Mouse (Mus musculus): Measurements from ENCODE around the gene Comp. TPM values are rescaled to one million over a fixed set of nuclear protein-coding genes. Genes with fewer than 3 reads are reported as not detected.

Comp gene
- polyA plus RNA-seq (2015; fragmentation: Nextera tagmentation; extraction: Ambion mirVana): 0.22 and 0.28 TPM in 2 replicates

- Histone ChIP-seq H3K36me3 (no peaks in the 10 kb centered on the region), H3K27me3 (replicated peaks) (peaks cover 72% of the 10 kb centered on the region), H3K27ac (no peak within 1 kb of the TSS), H3K4me3 (replicated peaks) (peak within 1 kb of the TSS; percentile 37), H3K4me1 (peaks cover 35% of the 10 kb centered on the region), H3K4me2 (peak within 1 kb of the TSS; percentile 68), H3K9ac (no peak within 1 kb of the TSS), H3K9me3 (no peaks in the 10 kb centered on the region)
- ATAC-seq (ENCODE audit: insufficient read depth, low FRiP score, low read depth): no peak
- WGBS: 4% methylated on average over 47 of the region's 47 CpGs
Measured at GRCm38 (mm10) chr8:70373397-70374317, at the start of gene Comp. Gene Comp (plus strand): TSS chr8:70373558.

- 93% methylated on average over 3 of the region's 3 CpGs for WGBS
- no peaks in the 10 kb centered on the region for H3K9me3 ChIP-seq
Measured at GRCm38 (mm10) chr8:70323716-70324115, 49.6 kb upstream of the Comp start.

GRCm38 (mm10) chr8:70327512-70327911, 45.8 kb upstream of the Comp start:
- 89% methylated on average over 6 of the region's 6 CpGs for WGBS
- H3K4me1 ChIP-seq: no peaks in the 10 kb centered on the region; the same call in 1 of the 2 replicates
- H3K27me3 ChIP-seq (replicated peaks): no peaks in the 10 kb centered on the region
- H3K4me3 ChIP-seq (replicated peaks): no peak overlapping the region
- no peak for ATAC-seq (ENCODE audit: insufficient read depth, low FRiP score, low read depth)
- no peak overlapping the region for H3K4me2 ChIP-seq
- H3K9me3 ChIP-seq: no peaks in the 10 kb centered on the region
- H3K9ac ChIP-seq: no peak overlapping the region
- H3K36me3 ChIP-seq: peaks cover 13% of the 10 kb centered on the region
- no peak overlapping the region for H3K27ac ChIP-seq

More at GRCm38 (mm10) chr8:70323716-70324115, 49.6 kb upstream of the Comp start:
- Histone ChIP-seq H3K27ac (no peak overlapping the region), H3K27me3 (replicated peaks) (no peaks in the 10 kb centered on the region), H3K4me2 (no peak overlapping the region), H3K4me3 (replicated peaks) (no peak overlapping the region), H3K36me3 (no peaks in the 10 kb centered on the region), H3K9ac (no peak overlapping the region), H3K4me1 (no peaks in the 10 kb centered on the region)
- no peak for ATAC-seq (ENCODE audit: insufficient read depth, low FRiP score, low read depth)

- Histone ChIP-seq H3K9me3 (no peaks in the 10 kb centered on the region), H3K9ac (no peak within 1 kb of the TSS), H3K4me3 (replicated peaks) (no peak within 1 kb of the TSS), H3K27ac (no peak within 1 kb of the TSS), H3K4me1 (no peaks in the 10 kb centered on the region; the same call in 1 of the 2 replicates), H3K36me3 (peaks cover 30% of the 10 kb centered on the region), H3K4me2 (peak within 1 kb of the TSS; percentile 22), H3K27me3 (replicated peaks) (no peaks in the 10 kb centered on the region)
- 32% methylated on average over 14 of the region's 14 CpGs for WGBS
- ATAC-seq (ENCODE audit: insufficient read depth, low FRiP score, low read depth): no peak
Measured at GRCm38 (mm10) chr8:70329124-70329834, 44.1 kb upstream of the Comp start, which contains the start of gene Gdf1. Gene Gdf1 (plus strand): TSS chr8:70329817.

GRCm38 (mm10) chr8:70329835-70330740, 43.3 kb upstream of the Comp start:
- 19% methylated on average over 45 of the region's 45 CpGs for WGBS
- Histone ChIP-seq H3K27ac (no peak overlapping the region), H3K4me2 (peak overlapping the region; percentile 22), H3K9me3 (no peaks in the 10 kb centered on the region), H3K27me3 (replicated peaks) (no peaks in the 10 kb centered on the region), H3K9ac (no peak overlapping the region), H3K36me3 (peaks cover 38% of the 10 kb centered on the region), H3K4me3 (replicated peaks) (no peak overlapping the region), H3K4me1 (no peaks in the 10 kb centered on the region; the same call in 1 of the 2 replicates)
- ATAC-seq (ENCODE audit: insufficient read depth, low FRiP score, low read depth): peak; percentile 16; the same call in 1 of the 2 replicates

- Histone ChIP-seq H3K4me1 (no peaks in the 10 kb centered on the region; the same call in 1 of the 2 replicates), H3K36me3 (peaks cover 45% of the 10 kb centered on the region), H3K27me3 (replicated peaks) (no peaks in the 10 kb centered on the region), H3K27ac (no peak overlapping the region), H3K9ac (no peak overlapping the region), H3K4me3 (replicated peaks) (no peak overlapping the region), H3K4me2 (peak overlapping the region; percentile 22), H3K9me3 (no peaks in the 10 kb centered on the region)
- 38% methylated on average over 53 of the region's 53 CpGs for WGBS
- ATAC-seq (ENCODE audit: insufficient read depth, low FRiP score, low read depth): peak; percentile 61
Measured at GRCm38 (mm10) chr8:70330741-70331364, 42.5 kb upstream of the Comp start.

- 77% methylated on average over 19 of the region's 19 CpGs for whole genome bisulfite sequencing
- ATAC-seq (ENCODE audit: insufficient read depth, low FRiP score, low read depth): no peak
- peaks cover 52% of the 10 kb centered on the region for H3K36me3 ChIP-seq
Measured at GRCm38 (mm10) chr8:70331526-70331925, 41.8 kb upstream of the Comp start.

GRCm38 (mm10) chr8:70332070-70332877, 41.1 kb upstream of the Comp start:
- Histone ChIP-seq H3K4me2 (no peak overlapping the region), H3K27me3 (replicated peaks) (no peaks in the 10 kb centered on the region), H3K4me1 (no peaks in the 10 kb centered on the region; the same call in 1 of the 2 replicates), H3K9me3 (no peaks in the 10 kb centered on the region), H3K36me3 (peaks cover 60% of the 10 kb centered on the region), H3K9ac (no peak overlapping the region), H3K27ac (no peak overlapping the region), H3K4me3 (replicated peaks) (no peak overlapping the region)
- peak; percentile 65 for ATAC-seq (ENCODE audit: insufficient read depth, low FRiP score, low read depth)
- 29% methylated on average over 41 of the region's 41 CpGs for WGBS

More at GRCm38 (mm10) chr8:70331526-70331925, 41.8 kb upstream of the Comp start:
- no peaks in the 10 kb centered on the region for H3K27me3 ChIP-seq (replicated peaks)
- H3K4me3 ChIP-seq (replicated peaks): no peak overlapping the region
- no peak overlapping the region for H3K4me2 ChIP-seq
- no peaks in the 10 kb centered on the region for H3K9me3 ChIP-seq
- no peak overlapping the region for H3K27ac ChIP-seq
- no peaks in the 10 kb centered on the region; the same call in 1 of the 2 replicates for H3K4me1 ChIP-seq
- no peak overlapping the region for H3K9ac ChIP-seq

- H3K36me3 ChIP-seq: peaks cover 65% of the 10 kb centered on the region
- H3K4me3 ChIP-seq (replicated peaks): no peak overlapping the region
- H3K9me3 ChIP-seq: no peaks in the 10 kb centered on the region
- no peaks in the 10 kb centered on the region for H3K27me3 ChIP-seq (replicated peaks)
- no peak overlapping the region for H3K27ac ChIP-seq
- H3K9ac ChIP-seq: no peak overlapping the region
- H3K4me1 ChIP-seq: no peaks in the 10 kb centered on the region; the same call in 1 of the 2 replicates
- H3K4me2 ChIP-seq: no peak overlapping the region
- ATAC-seq (ENCODE audit: insufficient read depth, low FRiP score, low read depth): no peak
- 88% methylated on average over 6 of the region's 6 CpGs for WGBS
Measured at GRCm38 (mm10) chr8:70332878-70333202, 40.5 kb upstream of the Comp start.

GRCm38 (mm10) chr8:70338931-70339330, 34.4 kb upstream of the Comp start:
- no peak overlapping the region for H3K9ac ChIP-seq

More at GRCm38 (mm10) chr8:70338931-70339330, 34.4 kb upstream of the Comp start:
- no peak overlapping the region for H3K4me3 ChIP-seq (replicated peaks)
- no peaks in the 10 kb centered on the region for H3K9me3 ChIP-seq
- WGBS: 85% methylated on average over 7 of the region's 7 CpGs
- no peak overlapping the region for H3K4me2 ChIP-seq
- no peak overlapping the region for H3K27ac ChIP-seq
- no peak for ATAC-seq (ENCODE audit: insufficient read depth, low FRiP score, low read depth)
- H3K27me3 ChIP-seq (replicated peaks): no peaks in the 10 kb centered on the region
- H3K4me1 ChIP-seq: 0 out of 2 replicates have a peak, but pooled peaks cover 3% of the 10 kb centered on the region
- peaks cover 93% of the 10 kb centered on the region for H3K36me3 ChIP-seq
